Mouse (Mus musculus) ES-E14 (cell line): ENCODE measurements at regions not wholly inside any gene's neighbourhood (a gene's known extent, or its start where the extent isn't known, plus 50 kb on each side); places are given as distances from the start of the nearest gene placed in this dataset.

Experiments
- HCFC1 ChIP-seq: IDR thresholded peaks from 2 replicates; pipeline ENCODE4 v1.6.1; 2012; ENCODE audit warnings: low read length, inconsistent platforms, borderline replicate concordance; ENCODE audit not compliant: insufficient read depth
- ZC3H11A ChIP-seq: IDR thresholded peaks from 2 replicates; pipeline ENCODE4 v1.6.1; 2012; ENCODE audit warnings: low read depth, mild to moderate bottlenecking, inconsistent platforms, low read length, borderline replicate concordance

DNA sequence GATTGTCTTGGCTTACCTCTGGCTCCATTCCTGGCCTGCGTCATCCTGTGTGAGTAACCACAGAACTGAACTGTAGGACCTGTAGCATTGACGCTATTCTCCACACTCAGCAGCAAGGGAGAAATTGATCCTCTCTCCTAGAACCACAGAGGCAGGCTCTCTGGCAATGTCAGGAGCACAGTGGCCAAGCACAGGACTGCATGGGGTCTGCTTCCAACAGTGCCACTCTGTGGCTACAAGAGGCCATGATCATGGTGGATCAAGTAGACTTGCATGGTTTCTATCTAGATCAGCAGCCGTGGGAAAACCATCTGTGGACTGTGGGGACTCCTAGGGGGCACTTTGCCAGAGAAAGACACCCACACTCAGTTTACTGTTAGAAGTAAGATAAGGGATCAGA is 213.9 kb downstream of the Adra2a start:
- TF ChIP-seq HCFC1 (no peak), ZC3H11A (no peak)
